16 mouse cellular contexts compared by ENCODE assay signal in genomic region chr10:46534456-46534855, GRCm38 (mm10).
"Had no signal": no experiment of that assay in that cellular context is flagged by ENCODE, and none has a peak within 500 bp of the region (broad histone marks: within the 10 kb centered on the region; RNA-seq: fewer than 3 reads in every experiment).

No protein-coding gene starts in this region.

- H3K27ac ChIP-seq: midbrain, embryonic 10.5 days; midbrain, embryonic 12.5 days; midbrain, embryonic 15.5 days; neural tube, embryonic 13.5 days; neural tube, embryonic 15.5 days; stomach, embryonic 15.5 days; stomach, postnatal 0 days had no signal

- H3K4me2 ChIP-seq: lung, embryonic 14.5 days; midbrain, embryonic 12.5 days; midbrain, embryonic 15.5 days; neural tube, embryonic 13.5 days; neural tube, embryonic 15.5 days; stomach, embryonic 15.5 days had no signal

- H3K36me3 ChIP-seq: midbrain, embryonic 10.5 days; midbrain, embryonic 12.5 days; midbrain, embryonic 15.5 days; neural tube, embryonic 13.5 days; neural tube, embryonic 15.5 days; stomach, embryonic 15.5 days had no signal

- DNase-seq: lung, adult 18-20 months; lung, embryonic 14.5 days; lung, postnatal 10 days; lung, postnatal 4 days; right cerebral cortex, postnatal 14 days; thymus, adult 2 months; thymus, postnatal 25 days; thymus, postnatal 4 days had no signal

- H3K9ac ChIP-seq: lung, embryonic 14.5 days; midbrain, embryonic 12.5 days; midbrain, embryonic 15.5 days; neural tube, embryonic 13.5 days; neural tube, embryonic 15.5 days; stomach, embryonic 15.5 days had no signal

- H3K9me3 ChIP-seq: midbrain, embryonic 10.5 days; midbrain, embryonic 12.5 days; midbrain, embryonic 15.5 days; neural tube, embryonic 13.5 days; neural tube, embryonic 15.5 days; stomach, embryonic 15.5 days had no signal

- H3K4me3 ChIP-seq: midbrain, embryonic 10.5 days; midbrain, embryonic 12.5 days; midbrain, embryonic 15.5 days; myocyte; neural tube, embryonic 13.5 days; neural tube, embryonic 15.5 days; stomach, embryonic 15.5 days had no signal

- H3K27me3 ChIP-seq: midbrain, embryonic 12.5 days; midbrain, embryonic 15.5 days; neural tube, embryonic 13.5 days; neural tube, embryonic 15.5 days; stomach, embryonic 15.5 days had no signal

- ATAC-seq: midbrain, embryonic 15.5 days had no signal

- H3K4me1 ChIP-seq: midbrain, embryonic 10.5 days; midbrain, embryonic 12.5 days; midbrain, embryonic 15.5 days; neural tube, embryonic 13.5 days; neural tube, embryonic 15.5 days; stomach, embryonic 15.5 days had no signal
